Mouse (Mus musculus): ENCODE results near the gene Vps26b.

Vps26b gene

DNA sequence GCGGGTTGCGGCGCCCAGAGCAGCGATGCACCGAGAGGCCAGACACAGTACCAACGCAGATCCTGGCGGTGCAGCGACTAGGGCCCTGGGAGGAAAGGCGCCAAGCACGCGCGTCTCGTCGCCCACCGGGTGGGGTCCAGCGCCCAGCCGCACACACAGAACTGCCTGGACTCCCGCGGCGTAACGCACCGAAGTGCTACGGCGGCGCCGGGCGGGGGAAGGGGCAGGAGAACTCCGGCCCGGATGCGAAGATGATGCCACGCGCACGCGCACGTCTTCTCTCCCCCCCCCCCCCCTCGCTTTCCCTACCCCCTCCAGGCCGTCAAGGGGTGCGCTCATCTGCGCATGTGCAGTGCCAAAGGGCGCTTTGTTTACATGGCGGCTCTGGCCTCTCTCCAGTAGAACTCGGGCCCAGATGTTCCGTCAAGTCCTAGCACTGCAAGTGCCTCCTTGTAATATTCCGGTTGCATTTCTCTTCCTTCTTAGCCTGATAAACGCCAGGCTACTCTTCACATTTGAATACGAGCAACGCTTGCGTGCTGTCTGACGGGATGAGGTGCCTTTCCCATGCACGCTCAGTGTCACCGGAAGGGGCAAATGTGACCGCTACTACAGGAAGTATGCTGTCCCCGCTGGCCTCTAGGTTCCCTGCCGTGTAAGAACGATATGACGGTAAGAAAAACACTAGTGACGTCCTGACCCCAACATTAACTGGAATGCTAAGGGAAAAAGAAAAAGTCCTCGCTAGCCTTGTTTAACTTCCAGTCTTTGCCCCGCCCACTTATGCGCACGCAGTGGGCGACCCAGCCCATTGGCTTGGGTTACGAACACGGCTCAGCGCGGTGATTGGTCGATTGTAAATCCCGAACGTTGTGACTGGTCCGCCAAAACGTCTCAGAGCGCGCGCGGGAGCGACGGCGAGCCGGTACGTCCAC lies at the start of gene Vps26b, which contains the start of gene Ncapd3:
Gene Vps26b (minus strand): TSS at position 238 of the 935 bp plus-strand sequence.
Gene Ncapd3 (plus strand): TSS at position 348 of the 935 bp plus-strand sequence.
- DNase-seq (ENCODE audit: low spot score in 2 of 2): peak; percentile 95 to 96

DNA sequence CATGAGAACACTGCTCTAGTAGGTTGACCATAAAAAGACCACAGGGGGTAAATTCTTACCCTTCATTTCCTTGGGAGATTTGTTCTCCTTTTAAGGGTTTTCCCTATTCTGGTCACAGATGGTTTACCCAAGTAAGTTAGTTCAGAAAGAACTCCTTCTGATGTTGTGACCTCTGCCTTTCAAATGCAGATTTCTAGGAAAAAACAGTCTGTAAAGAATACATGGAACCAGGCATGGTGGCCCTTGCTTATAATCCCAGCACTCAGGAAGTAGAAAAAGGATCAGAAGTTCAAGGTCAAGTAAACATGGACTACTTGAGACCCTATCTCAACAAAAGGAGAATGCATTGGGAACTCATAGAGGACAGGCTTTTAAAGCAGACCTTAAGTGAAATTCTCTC lies 45.9 kb upstream of the Vps26b start:
- no peak for DNase-seq (ENCODE audit: low spot score in 2 of 2)

DNA sequence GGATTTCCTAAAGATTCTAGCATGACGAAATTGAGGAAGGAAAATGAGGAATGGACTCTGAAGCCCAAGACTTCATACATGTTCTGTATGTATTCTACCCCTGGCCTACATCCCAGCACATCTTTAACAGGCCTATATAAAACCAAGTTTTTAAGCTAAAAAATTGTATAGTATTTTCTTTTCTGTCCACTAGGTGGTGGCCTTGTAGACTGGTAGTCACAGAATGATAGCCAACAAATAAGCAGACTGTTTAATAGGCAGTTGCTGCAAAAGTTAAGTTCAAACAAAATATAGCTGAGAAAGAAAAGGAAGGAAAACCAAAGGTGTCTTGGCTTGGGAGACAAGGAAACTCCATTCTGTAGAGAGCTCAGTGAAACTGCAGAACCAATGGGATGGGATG lies 44.8 kb upstream of the Vps26b start:
- no peak for DNase-seq (ENCODE audit: low spot score in 2 of 2)

DNA sequence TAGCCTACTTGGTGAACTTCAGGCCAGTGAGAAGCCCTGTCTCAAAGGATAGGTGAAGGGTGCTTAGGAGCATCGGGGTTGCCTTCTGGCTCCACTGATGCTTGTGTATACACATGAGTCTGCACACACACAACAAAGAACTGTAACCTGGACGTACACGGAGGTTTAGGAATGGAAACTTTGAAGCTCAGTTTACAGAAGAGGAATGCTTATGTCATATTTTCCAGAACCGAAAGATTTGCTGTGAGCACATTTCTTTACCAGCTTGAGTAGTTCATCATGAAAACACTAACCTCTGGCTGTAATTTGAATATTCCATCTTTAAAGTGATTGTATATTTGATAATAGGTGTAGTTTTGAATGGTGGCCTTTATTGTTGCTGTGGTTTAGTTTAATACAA lies 41.0 kb upstream of the Vps26b start:
- no peak for DNase-seq (ENCODE audit: low spot score in 2 of 2)

DNA sequence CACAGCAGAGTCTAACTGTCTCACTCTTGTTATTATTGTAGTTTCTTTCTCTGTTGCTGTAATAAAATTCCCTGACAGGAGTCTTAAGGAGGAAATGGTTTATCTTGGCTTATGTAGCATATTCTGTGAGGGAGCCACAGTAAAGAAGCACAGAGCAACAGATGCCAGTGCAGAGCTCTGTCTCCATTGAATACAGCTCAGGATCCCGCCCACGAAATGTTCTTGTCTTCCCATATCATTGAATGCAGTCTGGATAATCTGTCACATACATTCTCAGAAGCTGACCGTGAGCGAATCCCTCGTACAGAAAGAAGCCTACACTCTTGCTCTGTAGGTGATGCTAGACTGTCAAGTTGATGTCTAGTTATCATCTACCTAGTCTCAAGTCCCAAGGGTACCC lies 28.5 kb upstream of the Vps26b start:
- DNase-seq (ENCODE audit: low spot score in 2 of 2): no peak

DNA sequence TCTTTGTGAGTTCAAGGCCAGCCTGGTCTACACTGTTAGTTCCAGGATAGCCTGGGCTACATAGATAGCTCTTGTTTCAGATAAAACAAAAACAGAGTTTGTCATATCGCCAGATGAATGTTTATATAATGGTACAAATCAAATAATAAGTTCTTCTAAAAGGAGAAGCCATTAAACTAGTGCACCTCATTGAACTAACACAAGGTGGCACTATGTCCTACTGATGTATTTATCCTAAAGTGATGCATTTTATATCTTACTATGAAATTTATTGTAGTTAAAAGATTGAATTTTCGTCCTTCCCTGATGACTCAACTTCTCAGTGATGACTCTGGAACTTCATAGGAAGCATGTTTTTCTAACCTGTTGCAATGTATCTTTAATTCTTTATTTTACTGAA lies 19.6 kb upstream of the Vps26b start:
- no peak for DNase-seq (ENCODE audit: low spot score in 2 of 2)

DNA sequence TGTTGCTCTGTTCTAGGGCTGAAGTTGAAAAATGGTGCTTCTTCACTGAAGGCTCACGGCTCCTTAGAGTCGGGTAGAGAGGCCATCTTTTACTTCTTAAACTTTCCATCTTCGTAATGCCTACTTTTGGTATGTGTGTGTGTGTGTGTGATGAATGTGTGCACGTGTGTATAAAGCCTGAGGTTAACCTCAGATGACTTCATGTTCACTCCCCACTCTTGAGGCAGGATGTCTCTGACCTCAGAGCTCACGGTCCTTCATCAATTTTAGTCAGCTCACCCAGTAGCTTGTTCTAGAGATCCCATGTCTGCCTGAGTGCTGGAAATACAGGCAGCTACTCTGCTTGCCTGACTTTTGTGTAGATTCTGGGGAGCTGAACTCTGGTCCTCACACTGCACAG lies 14.0 kb upstream of the Vps26b start:
- no peak for DNase-seq (ENCODE audit: low spot score in 2 of 2)

DNA sequence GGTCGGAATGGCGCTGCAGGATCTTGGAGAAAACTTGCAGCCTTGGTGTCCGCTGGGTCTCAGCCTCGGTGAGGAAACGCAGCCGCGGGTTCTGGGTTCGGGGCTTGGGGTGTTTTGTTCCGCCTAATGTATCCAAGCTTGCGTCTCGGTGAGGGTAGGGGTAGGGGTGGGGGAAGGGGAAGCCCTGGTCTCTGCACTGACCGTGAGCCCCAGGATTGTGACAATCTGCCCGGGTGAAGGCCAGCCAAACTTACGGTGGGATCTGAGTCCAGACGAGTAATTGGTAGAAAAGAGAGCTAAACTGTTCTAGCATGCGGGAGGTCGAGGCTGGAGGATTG lies 867 bp upstream of the Vps26b start:
- DNase-seq (ENCODE audit: low spot score in 2 of 2): no peak

DNA sequence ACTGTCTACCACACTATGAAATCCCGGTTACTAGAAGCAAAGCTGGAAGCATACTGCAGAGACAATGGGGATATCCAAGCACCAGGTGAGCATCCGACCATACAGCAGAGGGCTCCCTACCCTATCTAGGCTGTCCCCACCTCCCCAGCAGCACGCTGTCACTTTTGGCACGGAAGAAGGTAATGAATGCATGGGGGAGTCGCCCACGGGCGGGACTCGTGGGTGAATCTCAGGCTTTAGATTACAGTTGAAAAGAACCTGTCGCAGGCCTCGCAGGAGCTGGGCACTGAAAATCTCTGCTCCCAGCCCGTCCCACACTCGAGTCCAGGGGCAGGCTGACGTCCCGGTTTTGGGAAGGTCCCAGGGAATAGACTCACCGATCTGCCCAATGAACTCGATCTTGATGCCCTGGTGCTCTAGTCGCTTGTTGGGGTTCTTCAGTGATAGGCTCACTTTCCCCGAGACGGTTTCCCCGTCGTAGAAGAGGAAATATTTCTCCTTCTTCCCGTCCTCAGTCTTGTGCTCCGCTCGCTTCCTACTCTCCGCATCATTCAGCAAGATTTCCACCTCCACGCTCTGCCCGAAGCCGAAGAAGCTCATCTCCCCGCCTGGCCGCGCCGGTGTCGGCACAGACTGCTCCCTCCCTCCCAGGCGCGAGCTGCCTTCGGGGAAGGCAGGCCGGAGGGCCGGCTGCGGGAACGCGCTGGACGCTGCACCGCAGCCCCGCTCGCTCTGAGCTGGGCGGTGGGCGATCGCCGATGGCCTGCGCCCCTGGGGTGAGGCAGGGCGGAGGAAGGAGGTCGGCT lies 640 bp downstream of the Vps26b start:
- peak; percentile 45 to 59 for DNase-seq (ENCODE audit: low spot score in 2 of 2)

DNA sequence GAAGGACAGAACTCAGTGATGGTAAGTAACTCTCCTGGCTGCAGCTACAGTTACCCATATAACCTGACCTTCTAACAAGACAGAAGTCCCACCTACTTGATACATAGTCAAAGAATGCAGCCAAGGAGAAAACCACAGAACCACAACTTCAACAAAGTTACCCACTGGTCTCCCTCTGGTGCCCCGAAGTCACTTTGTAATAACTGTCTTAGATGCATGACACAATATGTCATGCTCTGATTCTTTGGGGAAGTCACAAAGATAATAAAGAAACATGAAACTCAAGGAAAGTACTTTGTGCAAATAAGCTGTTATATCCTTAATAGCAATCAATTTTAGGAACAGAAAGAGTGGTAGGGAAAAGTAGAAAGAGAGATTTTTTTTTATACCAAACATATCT lies 3.2 kb downstream of the Vps26b start:
- no peak for DNase-seq (ENCODE audit: low spot score in 2 of 2)

DNA sequence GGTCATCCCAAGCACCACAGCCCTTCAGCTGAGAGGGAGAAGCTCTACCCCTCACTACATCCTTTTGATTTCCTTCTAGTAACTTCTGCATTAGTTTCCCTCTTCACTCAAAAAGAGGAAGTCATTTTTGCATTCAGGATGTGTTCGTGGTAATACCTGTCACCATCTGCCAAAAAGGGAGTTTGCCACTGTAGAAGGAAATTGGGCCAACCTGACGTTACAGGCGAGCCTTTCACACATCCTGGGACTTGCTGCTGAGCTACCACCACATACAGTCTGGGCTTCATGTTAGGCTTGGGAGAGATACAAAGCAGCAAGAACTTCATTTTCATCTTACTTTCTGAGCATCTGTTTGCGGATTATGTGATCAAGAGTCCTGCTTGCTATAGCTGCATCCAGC lies 6.2 kb downstream of the Vps26b start:
- DNase-seq (ENCODE audit: low spot score in 2 of 2): no peak

DNA sequence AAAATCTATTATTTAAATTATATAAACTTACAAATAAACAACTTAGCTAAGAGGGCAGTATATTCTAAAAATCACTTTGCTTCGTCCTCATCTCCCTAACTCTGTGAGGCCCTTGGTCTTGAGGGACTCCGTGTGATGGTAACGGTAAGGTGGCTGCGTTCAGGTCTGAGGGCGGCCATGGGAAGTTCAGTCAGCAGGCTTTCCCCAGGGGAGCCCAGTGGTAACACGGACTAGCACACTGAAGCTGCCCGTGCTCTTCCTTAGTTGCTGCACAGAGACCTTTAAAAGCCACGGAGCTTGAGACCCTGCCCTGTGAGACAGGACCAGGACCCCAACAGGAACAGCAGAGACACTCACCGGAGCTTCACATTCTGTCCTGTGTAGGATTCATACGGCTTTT lies 10.9 kb downstream of the Vps26b start:
- DNase-seq (ENCODE audit: low spot score in 2 of 2): no peak

DNA sequence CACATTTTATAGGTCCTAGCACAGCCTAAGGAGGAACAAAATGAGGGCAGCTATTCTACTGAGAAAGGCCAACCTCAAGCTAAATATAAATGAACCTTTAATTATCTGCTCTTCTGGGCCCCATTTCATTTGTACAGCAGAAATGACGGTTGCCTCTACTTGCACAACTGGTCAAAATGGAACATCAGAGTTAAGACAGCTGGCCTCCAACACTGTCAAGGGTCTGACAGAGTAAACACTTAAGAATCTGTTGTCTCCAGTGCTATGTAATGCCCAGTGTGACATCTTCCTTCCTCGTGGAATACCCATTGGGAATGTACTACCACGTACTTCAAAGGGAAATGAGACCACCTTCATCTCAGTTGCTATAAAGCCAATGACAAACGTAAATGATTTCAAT lies 18.3 kb downstream of the Vps26b start:
- DNase-seq (ENCODE audit: low spot score in 2 of 2): no peak

DNA sequence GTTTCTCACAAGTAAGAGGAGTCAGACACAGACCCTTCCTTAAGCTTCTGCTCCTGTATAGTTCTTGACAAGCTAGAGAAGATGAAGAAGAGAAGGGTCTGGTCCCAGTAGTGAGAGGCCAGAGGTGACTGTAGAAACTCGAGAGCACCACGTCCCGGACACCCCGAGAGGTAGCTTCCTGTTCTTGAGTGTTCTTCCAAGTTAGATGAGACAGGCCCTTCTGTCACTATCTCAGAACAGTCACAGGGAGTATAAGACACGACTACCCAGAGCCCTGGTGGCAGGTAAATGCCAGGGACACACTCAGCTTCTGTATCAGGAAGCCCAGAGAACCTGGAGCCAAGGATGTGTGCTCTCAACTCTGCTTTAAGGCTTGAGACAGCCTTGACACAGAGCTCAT lies 20.6 kb downstream of the Vps26b start:
- DNase-seq (ENCODE audit: low spot score in 2 of 2): no peak

DNA sequence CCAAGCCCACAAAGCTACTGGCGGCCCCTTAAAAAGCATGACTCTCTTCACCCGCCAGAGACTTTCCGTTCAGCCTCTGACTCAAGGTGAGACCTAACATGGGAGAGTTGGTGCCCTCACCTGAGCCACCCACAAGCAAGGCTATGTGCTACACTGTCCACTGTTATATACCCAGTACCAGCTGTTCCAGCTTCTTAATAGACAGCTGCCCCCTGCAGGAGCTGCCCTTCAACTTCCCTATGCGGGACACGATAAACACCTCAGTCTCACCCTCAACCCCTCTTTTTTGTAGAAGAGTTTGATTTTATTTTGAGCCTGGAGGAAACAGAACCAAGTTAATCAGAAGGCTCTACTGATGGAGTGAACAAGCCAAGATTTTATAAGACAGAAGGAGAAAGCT lies 23.0 kb downstream of the Vps26b start:
- no peak for DNase-seq (ENCODE audit: low spot score in 2 of 2)

DNA sequence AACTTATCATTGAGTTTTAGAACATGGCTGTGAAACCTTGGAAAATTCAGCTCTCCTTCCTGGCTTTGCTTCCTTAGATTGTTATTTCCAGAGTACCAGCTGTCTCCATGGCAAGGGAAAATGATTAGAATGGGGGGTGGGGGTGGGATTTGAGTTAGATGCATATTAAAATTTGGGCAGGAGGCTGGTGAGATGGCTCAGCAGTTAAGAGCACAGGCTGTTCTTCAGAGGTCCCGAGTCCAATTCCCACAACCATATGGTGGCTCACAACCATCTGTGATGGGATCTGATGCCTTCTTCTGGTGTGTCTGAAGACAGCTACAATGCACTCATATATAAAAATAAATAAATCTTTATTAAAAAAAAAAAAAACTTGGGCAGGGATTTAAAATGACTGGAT lies 23.9 kb downstream of the Vps26b start:
- no peak for DNase-seq (ENCODE audit: low spot score in 2 of 2)

DNA sequence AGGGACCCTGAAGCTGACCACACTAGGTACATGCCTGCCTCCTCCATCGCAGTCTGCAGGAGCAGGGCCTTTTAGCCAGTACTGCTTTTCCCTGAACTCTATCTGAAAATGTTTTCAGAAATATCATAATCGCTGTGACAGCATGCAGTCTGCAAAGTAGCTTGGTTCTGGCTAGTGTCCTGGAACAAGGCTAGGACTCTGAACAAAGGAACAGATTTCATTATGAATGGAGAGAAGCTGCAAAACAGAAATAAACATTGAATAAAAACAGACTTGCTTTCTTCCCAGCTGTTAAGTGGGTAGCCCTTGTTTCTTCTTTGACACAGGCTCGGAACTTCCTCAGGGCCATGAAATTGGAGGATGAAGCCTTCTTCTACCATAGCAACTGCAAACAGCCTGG lies 24.6 kb downstream of the Vps26b start:
- no peak for DNase-seq (ENCODE audit: low spot score in 2 of 2)

DNA sequence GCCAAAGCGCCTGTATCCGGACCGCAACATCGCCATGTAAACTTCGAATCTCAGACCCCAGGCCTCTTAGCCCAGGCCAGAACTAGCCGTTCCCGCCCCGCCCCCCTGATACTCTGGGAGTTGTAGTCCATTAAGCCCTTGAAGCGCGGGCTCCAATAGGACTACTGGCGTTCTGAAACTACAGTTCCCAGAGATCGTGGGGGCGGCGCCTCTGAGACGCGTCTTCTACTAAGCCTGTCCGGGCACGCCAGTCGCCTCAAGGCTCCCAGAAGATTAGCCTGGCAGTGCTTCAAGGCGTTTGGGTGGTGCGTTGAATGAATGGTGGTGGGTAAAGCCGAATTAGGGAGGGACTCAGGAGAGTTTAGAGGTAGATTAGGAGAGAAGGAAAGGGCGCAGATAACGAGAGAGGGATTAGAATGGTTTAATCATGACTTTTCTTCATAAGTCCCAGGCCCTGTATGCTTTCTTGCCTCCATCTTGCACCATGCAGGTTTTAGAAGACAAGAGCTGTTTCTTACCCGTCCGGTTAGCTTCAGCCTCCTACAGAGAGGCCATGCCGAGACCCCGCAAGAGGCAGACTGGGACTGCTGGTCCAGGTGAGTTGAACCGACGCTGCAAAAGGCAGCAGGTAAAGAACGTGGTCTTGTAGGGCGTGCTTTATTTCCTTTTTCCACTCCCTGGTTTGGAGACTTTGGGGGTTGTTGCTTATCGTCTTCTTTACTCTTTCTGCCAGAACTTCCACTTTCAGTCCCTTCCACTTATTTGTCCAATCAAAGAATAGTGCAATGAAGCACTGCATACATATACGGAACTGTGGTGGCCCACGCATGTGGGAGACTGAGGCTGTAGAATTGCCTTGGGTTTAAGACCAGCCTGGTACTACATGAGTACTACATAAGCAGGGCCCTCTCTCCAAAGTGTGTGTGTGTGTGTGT lies 30.1 kb downstream of the Vps26b start, which contains the start of the genes Acad8 and Thyn1:
Gene Acad8 (minus strand): TSS at position 106 of the 935 bp plus-strand sequence.
Gene Thyn1 (plus strand): TSS at position 250 of the 935 bp plus-strand sequence.
- peak; percentile 95 to 96 for DNase-seq (ENCODE audit: low spot score in 2 of 2)

DNA sequence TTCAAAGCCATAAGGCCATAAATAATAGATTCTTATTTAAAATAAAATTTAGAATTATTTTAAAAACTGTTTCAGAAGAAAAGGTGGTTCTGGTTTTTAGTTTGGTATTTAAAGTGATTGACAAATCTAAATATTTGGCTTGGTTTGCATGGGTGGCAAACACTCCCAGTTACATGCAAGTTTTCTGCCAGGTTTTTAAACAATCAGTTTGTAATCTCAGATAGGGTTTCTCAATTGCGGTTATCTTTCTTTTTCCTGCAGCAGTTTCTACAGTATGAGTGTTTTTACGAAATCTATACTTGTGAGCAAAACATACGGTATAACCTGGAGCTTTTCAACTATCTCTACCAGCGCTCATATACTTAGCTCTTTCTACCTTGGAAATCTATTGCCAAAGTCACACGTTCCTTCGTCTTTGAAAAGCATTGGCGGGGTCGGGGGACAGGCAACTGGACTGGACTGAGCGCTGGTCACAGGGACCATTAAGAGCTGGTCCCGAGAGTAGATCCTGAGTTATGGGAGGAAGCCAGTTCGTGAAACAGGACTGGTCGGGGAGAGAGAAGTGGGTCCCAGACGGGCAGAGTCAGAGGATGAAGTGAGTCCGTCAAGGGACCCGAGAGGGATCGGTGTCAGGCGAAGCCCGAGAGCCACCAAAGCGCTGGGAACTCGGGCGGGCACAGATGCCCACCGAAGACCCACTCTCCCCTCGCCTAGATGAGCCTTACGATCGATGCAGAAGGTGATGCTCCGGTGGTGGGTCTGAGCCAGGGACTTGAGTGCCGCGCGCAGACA lies 31.0 kb downstream of the Vps26b start:
- DNase-seq (ENCODE audit: low spot score in 2 of 2): no peak

DNA sequence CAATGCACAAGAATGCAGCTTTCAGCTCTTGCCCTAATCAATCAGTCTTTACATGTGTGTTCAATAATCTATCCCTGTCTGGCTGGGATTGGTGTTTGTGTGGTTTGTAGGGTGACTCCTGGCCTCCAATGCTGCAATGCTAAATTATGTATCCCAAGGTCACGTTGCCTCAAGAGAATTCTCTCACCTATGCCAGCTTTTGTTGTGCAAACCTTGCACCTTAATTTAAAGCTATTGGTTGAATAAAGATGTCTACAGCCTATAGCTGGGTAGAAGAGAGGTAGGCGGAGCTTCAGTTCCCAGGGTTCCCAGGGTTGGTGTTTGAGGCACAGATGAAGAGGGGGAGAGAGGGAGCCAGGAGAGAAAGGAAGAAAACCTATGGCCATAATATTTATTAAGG lies 32.4 kb downstream of the Vps26b start:
- no peak for DNase-seq (ENCODE audit: low spot score in 2 of 2)

DNA sequence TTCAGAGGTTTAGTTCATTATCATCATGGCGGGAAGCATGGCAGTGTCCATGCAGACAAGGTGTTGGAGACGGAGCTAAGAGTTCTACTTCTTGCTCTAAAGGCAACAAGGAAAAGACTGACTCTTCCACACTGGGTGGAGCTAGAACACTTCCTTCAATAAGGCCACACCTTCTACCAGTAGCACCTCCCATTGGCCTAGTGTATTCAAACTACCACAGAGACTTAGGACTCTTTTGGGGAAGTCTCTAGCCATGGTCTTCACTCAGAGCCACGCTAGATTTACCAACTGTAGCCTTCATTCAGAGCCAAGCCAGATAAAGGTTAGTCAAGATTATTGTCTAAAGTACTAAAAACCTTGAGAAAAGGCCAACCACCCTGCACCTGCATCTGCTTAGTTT lies 32.8 kb downstream of the Vps26b start:
- DNase-seq (ENCODE audit: low spot score in 2 of 2): no peak

Data from frontal cortex, postnatal 10 days (tissue).